Mouse (Mus musculus) forebrain, embryonic 12.5 days (tissue): ENCODE measurements around the gene Pcmtd2. TPM values are rescaled to one million over a fixed set of nuclear protein-coding genes. Genes with fewer than 3 reads are reported as not detected.

Source experiments
- ATAC-seq: fragments of 200-750 bp; cut with Nextera tagmentation; 2 replicates; pipeline ENCODE4 v1.8.0; 2017; ENCODE audit warnings: moderate TSS enrichment; ENCODE audit not compliant: low FRiP score
- H3K27ac ChIP-seq: fragments of 300-500 bp; sonication (generic); 2 replicates; pipeline ENCODE4 v1.5.1; 2016; ENCODE audit warnings: mild to moderate bottlenecking
- H3K27me3 ChIP-seq: fragments of 300-500 bp; sonication (generic); 2 replicates; pipeline ENCODE4 v1.6.1; 2016; ENCODE audit warnings: mild to moderate bottlenecking
- H3K36me3 ChIP-seq: fragments of 300-500 bp; sonication (generic); replicated peaks from 2 replicates; pipeline ENCODE4 v1.6.1; 2016; ENCODE audit warnings: mild to moderate bottlenecking
- H3K4me1 ChIP-seq: fragments of 300-500 bp; sonication (generic); 2 replicates; pipeline ENCODE4 v1.6.1; 2016
- H3K4me2 ChIP-seq: fragments of 300-500 bp; sonication (generic); 2 replicates; pipeline ENCODE4 v1.6.1; 2016; ENCODE audit warnings: mild to moderate bottlenecking, moderate library complexity
- H3K4me3 ChIP-seq: fragments of 300-500 bp; sonication (generic); replicated peaks from 2 replicates; pipeline ENCODE4 v1.5.1; 2016; ENCODE audit warnings: mild to moderate bottlenecking
- H3K9ac ChIP-seq: fragments of 300-500 bp; sonication (generic); 2 replicates; pipeline ENCODE4 v1.6.1; 2016; ENCODE audit warnings: mild to moderate bottlenecking
- H3K9me3 ChIP-seq: fragments of 300-500 bp; sonication (generic); 2 replicates; pipeline ENCODE4 v1.6.1; 2016
- WGBS: fragments of 180-500 bp; shearing (Covaris S2); methylation state at CpG from one replicate; pipeline ENCODE4 v1.1.7; 2016; 5-methylcytosine and 5-hydroxymethylcytosine counted together
- polyA plus RNA-seq: library from polyadenylated mRNA; unstranded; fragments of >200 nt; fragmentation: Nextera tagmentation; extraction: Ambion mirVana; gene quantifications from 2 replicates; pipeline ENCODE4 v1.2.1, GENCODE M21; 2016

Pcmtd2 gene
- polyA plus RNA-seq, 1 experiment from 2014 or later = 36.9 TPM

DNA sequence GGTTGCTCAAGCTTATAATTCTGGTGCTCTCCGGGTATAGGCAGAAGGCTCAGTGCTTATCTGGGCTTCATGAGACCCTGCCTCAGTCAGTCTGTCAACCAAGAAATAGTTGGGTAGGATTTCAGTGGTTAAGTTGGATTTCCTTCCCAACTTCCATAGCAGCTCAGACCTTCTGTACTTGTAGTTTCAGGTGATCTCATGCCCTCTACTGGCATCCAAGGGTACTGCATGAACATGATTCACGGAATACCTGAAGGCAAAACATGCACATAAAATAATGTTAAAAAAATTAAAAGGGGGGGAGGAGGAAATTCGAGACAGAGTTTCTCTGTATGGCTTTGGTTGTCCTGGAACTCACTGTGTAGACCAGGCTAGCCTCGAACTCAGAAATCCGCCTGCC is 29.3 kb downstream of the Pcmtd2 start:
- ATAC-seq = no peak
- H3K36me3 ChIP-seq = peaks cover 34% of the 10 kb centered on the region
- no peak overlapping the region for H3K9ac ChIP-seq
- H3K4me1 ChIP-seq = peaks cover 23% of the 10 kb centered on the region
- H3K27me3 ChIP-seq = no peaks in the 10 kb centered on the region
- H3K9me3 ChIP-seq = no peaks in the 10 kb centered on the region
- 62% methylated on average over 5 of the region's 5 CpGs for WGBS
- no peak overlapping the region for H3K4me3 ChIP-seq
- H3K27ac ChIP-seq = no peak overlapping the region
- H3K4me2 ChIP-seq = no peak overlapping the region

GRCm38 (mm10) chr2:181871039-181871438 is 33.4 kb downstream of the Pcmtd2 start:
- Histone ChIP-seq H3K4me2 (no peak overlapping the region), H3K36me3 (peaks cover 45% of the 10 kb centered on the region), H3K27me3 (no peaks in the 10 kb centered on the region), H3K4me3 (no peak overlapping the region), H3K27ac (no peak overlapping the region), H3K9me3 (no peaks in the 10 kb centered on the region), H3K4me1 (0 out of 2 replicates have a peak, but pooled peaks cover 6% of the 10 kb centered on the region), H3K9ac (no peak overlapping the region)
- WGBS = 97% methylated on average over 2 of the region's 2 CpGs
- ATAC-seq = 0 out of 2 replicates have a peak, but pooled peaks have one; percentile 33

DNA sequence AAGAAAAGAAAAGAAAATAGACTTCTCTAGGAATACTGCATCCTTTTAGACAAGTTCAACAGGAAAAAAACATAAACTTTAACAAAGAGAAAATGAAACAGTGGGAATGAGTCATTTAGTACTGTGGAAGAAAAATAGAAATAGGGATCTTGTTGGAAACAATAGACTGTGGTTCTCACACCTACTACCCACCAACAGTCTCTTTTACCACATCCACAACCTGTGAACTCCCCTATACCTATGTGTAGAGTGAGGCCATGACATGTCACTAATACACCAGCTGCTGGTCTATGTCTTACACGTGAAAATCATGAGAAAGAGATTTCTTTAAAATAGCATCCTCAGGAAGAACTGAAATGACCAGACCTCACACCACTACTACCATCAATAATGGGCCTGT is 41.2 kb downstream of the Pcmtd2 start:
- H3K9me3 ChIP-seq = no peaks in the 10 kb centered on the region
- H3K4me3 ChIP-seq = no peak overlapping the region
- no peak overlapping the region for H3K9ac ChIP-seq
- H3K27me3 ChIP-seq = no peaks in the 10 kb centered on the region
- WGBS = 70% methylated on average over 1 of the region's 1 CpGs
- H3K4me2 ChIP-seq = no peak overlapping the region
- H3K27ac ChIP-seq = no peak overlapping the region
- no peak for ATAC-seq
- H3K4me1 ChIP-seq = no peaks in the 10 kb centered on the region
- peaks cover 17% of the 10 kb centered on the region for H3K36me3 ChIP-seq

- 89% methylated on average over 3 of the region's 3 CpGs for WGBS
- ATAC-seq = no peak
- no peaks in the 10 kb centered on the region for H3K27me3 ChIP-seq
These were observed 45.5 kb downstream of the Pcmtd2 start for GRCm38 (mm10) chr2:181883022-181883749.

More at GRCm38 (mm10) chr2:181883022-181883749, 45.5 kb downstream of the Pcmtd2 start:
- H3K4me2 ChIP-seq = no peak overlapping the region
- no peak overlapping the region for H3K9ac ChIP-seq
- H3K4me1 ChIP-seq = no peaks in the 10 kb centered on the region
- H3K27ac ChIP-seq = no peak overlapping the region
- H3K9me3 ChIP-seq = no peaks in the 10 kb centered on the region
- H3K4me3 ChIP-seq = no peak overlapping the region
- H3K36me3 ChIP-seq = no peaks in the 10 kb centered on the region; the same call in none of the 2 replicates

Other genes starting within 250 kb of the Pcmtd2 start
- 75.6 and 76.9 TPM in 2 replicates for gene Prpf6, start 246.0 kb upstream of the Pcmtd2 start, polyA plus RNA-seq
- gene Zfp512b, start 245.1 kb upstream of the Pcmtd2 start, polyA plus RNA-seq = 70.9 and 74.5 TPM in 2 replicates
- 71.3 and 73.8 TPM in 2 replicates for gene Samd10, start 238.6 kb upstream of the Pcmtd2 start, polyA plus RNA-seq
- gene Gm29797, start 180.8 kb upstream of the Pcmtd2 start, polyA plus RNA-seq = 0.28 TPM in 1 of 2 replicates, not detected in the other
- gene Sox18, start 166.2 kb upstream of the Pcmtd2 start, polyA plus RNA-seq = 14.1 and 15.2 TPM in 2 replicates
- gene Tcea2, start 157.5 kb upstream of the Pcmtd2 start, polyA plus RNA-seq = 23.2 and 28.2 TPM in 2 replicates
- gene Rgs19, start 143.9 kb upstream of the Pcmtd2 start, polyA plus RNA-seq = 47.5 and 47.6 TPM in 2 replicates
- not detected in 2 replicates for gene Lkaaear1, start 139.4 kb upstream of the Pcmtd2 start, polyA plus RNA-seq
- gene Oprl1, start 122.8 kb upstream of the Pcmtd2 start, polyA plus RNA-seq = 28.4 and 29.2 TPM in 2 replicates
- gene Myt1, start 74.5 kb upstream of the Pcmtd2 start, polyA plus RNA-seq = 51.9 and 60.8 TPM in 2 replicates
- gene Polr3k, start 26.5 kb downstream of the Pcmtd2 start, polyA plus RNA-seq = 100.0 and 104 TPM in 2 replicates
- gene Gm14496, start 153.3 kb downstream of the Pcmtd2 start, polyA plus RNA-seq = not detected in 2 replicates